Mouse (Mus musculus) right cerebral cortex, adult 18-20 months (tissue): ENCODE results near the gene Nsl1.

Source experiments
- DNase-seq: peaks from one replicate; pipeline ENCODE4 v3.0.0; 2022; ENCODE audit warnings: mixed read lengths

Nsl1 gene

DNA sequence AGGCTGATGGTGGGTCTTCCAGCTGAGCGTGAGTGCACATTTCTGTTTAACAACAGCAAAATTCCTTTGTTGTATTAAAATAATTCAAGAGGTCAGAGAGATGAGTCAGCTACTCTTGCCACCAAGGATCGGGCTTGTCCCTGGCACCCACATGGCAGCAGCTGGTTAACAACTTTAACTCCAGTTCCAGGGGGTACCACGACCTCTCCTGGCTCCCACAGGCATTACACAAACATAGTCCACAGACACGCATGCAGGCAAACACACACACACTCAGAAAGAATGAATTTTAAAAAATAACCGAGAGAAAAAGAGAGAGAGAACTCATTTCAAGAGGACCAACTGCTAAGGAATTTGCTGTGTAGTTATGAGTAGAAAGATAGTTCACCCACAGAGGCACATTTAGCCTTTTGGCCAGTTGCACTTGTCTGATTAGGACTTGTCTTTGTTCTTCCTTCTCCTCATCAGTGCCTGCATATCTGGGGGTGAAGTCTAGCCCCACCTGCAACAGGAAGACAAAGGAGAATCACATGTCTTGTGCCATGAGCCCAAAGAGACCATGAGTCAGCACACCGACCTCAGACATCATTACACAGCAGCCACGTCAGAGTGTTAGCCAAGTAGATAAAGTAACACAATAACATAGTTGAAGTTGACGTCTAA, 7.8 kb upstream of the Nsl1 start:
- no peak for DNase-seq

DNA sequence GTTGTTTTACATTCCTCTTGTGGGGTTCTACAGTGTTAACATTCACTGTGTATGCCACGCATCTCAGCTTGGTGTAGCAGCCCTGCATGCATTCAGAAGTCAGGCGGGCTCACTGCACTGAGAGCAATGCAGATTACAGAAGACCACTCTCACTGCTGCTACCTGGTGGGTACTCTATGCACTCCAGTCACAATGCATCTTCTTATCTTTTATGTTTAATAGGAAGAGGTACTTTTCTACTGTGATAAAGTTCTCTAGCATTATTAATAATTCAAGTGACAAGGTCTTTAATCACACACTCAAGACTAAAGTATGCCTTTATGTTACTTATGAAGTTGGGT, 7.3 kb upstream of the Nsl1 start:
- no peak for DNase-seq

DNA sequence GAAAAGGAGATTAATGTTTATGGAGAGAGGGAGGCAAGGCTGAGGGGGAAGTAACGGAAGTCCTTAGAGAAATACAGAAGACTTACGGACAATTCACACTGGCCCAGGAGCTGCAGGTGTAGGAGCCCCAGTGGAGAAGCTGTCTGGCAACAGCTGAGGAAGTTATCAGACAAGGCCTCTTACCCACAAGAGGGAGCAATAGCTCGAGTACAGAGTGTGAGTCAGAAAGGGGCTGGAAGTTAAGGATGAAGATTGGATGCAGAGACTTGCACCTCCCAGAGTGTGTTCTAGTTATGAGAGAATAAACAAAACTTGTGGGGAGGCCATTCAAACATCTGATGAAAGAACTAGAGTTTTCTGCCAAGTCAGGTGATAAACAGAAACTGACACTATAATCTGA, 5.4 kb upstream of the Nsl1 start:
- DNase-seq, result no peak

DNA sequence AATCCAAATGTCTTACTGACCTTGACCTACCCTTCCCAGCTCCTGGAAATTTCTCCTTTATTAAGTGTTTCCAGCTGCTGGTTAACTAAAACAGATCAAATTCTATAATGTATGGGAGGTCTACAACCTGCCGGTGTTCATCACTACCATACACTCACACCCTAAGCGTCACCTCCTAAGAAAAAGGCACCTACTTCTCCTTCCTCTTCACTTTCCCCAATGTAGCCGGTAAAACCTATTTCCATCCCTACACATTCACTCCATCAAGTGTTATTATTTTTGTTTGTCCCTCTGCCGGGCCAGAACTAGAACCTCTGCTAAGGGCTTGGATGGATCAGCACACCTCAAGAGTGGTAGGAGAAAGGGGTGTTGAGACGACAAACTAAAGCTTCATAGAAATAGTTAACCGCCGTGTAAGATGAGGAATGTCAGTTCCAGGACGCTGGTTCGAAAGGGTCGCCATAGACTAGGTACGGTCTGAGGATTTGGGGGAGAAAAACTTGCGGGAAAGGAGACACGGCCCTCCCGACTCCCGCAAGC, 501 bp upstream of the Nsl1 start:
- no peak for DNase-seq

DNA sequence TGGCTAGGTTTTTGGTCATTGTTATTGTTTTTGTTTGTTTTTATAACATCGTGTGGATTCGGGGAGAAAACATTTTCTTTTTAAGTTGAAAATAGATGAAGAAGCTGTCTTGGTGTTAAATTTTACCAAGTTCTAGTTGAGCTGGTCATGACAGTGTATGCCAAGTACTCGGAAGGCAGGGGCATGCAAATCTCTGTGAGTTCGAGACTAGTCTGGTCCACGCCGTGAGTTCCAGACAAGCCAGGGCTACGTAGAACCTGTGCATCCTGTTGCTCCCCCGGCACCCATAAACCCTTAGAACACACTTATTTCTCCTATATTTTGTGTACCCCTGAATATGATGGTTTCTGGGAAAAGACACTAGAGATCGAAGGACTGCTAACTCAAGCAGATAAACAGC, 888 bp downstream of the Nsl1 start:
- DNase-seq, result no peak

DNA sequence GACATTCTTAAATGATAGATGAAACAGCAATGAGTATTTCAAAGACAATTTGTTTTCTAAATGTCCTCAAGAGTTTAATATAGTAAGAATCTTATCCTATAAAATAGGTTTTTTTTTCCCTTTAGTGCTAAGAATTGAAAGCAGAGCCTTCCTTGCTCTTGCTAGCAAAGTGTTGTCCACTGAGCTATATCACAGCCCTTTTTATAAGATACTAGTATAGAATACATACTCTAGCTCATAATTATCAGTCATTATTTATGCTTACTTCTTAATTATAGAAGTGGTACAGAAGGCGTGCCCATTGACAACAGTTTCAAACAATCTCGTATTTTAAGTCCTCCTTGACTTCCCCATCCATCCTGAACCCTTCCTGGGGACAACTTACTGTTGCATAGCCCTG, 1.7 kb downstream of the Nsl1 start:
- no peak for DNase-seq

DNA sequence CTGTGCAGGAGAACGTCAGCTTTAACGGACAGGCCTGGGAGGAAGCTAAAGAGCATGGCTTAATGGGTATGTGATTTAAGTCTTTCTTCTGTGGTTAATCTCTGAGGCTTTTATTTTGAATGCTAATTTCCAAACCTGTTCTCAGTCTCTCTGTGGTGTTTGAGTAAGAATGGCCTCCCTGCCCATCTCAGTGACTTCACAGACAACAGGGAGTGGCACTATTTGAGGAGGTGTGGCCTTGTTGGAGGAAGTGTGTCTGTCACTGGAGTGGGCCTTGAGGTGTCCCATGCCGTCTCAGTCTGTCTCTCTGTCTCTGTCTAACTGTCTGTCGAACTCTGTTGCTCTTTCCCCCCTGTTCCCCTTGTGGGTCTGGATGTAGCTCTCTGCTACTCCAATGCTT, 2.4 kb downstream of the Nsl1 start:
- DNase-seq, result no peak

DNA sequence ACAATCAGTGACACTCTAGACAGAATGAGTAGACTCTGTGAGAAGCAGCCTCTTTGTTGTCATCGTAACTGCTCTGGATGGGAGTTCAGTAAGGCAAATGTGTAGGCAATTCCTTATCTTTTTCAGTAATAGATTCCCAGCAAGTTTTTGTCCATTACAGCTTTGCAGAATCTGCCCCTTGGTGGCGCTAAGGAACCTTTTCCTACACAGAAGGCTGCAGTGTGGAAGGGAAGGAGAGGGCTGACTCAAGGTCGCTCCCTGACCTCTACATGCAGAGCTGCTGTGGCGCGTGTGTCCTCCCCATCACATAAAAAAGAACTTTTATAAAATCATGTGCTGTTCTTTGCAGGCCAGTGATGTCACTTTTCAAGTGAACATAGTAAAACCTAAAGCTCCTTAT, 5.6 kb downstream of the Nsl1 start:
- no peak for DNase-seq

DNA sequence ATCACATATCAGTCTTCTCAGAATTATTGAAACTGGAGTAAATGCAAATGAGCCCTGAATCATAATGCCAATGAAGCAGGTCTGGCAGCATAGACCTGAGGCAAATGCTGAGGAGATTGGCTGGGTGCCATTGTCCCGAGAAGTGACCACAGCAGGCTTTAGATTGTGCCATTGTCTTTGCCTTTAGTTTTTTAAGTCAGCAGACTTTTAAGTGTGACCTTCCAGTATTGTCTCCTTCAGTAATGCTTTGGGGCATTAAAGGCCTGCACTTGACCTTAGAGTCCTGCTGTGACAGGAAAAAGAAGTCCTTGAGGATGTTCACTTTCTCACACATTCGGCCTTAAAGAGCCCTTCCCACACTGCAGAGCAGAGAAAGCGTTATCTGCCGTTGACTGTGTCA, 7.4 kb downstream of the Nsl1 start:
- no peak for DNase-seq

DNA sequence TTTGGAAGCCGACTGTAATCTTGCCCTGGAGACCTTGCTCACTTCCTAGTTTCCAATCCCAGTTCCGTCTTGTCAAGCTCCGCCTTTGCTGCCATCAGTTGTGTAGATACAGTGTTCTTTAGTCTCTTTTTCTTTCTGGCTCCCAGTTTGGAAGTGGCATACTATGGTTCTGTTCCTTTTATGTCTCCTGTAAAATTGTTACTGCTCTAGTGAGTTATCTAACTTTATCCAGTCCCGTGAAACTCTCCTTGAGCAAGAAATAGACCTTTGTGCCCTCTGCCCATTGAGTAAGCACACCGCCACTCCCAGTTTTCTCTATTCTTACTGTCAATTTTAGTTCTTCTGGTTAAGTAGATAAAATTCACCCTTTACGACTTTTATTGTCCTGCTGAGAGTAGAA, 8.8 kb downstream of the Nsl1 start:
- no peak for DNase-seq

DNA sequence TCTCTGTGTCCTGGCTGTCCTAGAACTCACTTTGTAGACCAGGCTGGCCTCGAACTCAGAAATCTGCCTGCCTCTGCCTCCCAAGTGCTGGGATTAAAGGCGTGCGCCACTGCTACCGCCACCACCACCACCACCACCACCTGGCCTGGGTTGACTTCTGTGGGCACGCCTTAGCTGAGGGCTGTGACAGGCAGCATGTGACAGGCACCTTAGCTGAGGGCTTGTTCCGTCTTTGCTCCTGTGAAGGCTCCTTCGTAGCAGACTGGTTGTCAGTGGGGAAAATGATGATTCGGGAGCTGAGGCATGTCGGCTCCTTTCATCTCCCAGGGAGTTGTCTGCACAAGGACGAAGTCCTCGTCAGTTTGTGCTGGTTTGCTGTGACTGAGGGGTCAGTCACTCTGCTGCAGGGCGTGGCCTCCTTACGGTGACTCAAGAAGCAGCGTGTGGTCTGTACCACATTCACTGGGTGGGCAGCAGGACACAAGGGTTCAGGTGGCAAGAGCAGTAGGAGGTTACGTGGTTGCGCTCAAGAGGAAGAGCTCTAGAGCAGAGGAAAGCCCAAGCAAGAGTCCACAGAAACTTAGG, 9.6 kb downstream of the Nsl1 start:
- no peak for DNase-seq

DNA sequence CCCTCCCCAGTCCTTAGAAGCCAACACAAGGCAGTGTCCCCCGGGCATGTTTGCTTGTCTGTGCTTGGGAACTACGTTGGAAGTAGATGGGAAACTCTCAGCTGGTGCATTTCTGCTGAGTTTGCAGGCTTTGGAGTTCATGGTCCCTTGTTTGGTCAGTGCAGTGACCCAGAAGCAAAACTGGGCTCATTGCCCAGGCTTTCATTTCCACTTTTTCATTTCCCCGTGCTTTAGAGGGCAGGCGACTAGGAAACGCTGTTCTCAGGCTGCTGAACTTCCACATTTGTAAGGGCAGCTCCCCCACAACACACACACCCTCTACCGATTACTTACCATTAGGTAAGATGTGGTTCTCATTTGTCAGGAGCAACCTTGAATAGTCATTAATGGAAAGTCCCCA, 10.2 kb downstream of the Nsl1 start:
- DNase-seq, result no peak

DNA sequence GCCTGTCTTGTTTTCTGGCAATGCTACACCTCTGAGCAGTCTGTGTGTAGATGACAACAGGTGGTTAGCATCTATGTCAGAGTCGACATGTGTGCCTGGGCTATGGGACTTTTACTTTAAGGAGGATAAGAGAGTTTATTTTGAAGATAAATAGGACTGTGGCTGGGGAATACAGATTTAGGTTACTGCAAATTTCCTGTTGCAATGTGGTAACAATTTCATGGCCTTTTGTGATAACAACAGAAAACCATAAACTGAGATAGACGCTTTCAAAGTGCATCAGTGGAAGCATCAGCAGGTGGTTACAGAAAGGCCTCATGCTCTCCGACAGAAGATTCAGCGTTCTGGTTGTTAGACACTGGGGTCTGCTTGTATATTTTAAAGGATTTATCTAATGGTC, 10.7 kb downstream of the Nsl1 start:
- DNase-seq, result no peak

DNA sequence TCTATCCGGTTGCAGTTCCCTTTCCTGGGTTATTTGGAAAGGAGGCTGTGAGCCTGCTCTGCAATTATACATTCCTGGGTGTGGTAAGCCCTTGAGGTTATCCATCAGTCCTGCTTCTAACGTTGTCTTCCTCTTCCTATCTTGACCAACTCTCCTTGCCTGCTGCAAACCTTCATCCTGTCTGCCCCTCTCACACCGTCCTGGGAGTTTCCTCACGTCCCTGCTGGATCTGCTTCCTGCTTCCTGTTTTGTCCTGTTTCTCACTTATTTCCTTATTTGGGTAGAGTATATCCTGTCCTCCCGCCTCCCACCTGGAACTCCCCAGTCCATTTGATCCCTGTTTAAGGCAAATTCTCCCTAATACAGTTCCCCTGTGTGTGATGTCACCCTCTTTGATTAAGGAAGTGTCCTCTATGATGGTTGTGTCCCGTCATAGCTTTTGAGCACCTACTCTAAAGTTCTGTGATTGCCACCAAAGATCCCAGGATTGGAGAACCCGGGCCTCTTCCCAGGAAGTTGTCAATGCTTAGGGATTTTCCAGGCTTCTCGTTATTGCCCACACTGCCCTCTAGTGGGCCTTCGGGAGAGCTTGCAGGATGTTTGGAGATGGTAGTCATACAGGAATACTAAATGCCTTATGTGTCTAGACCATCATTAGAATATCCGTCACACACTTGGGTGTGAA, 12.5 kb downstream of the Nsl1 start:
- peak; percentile 49 for DNase-seq

DNA sequence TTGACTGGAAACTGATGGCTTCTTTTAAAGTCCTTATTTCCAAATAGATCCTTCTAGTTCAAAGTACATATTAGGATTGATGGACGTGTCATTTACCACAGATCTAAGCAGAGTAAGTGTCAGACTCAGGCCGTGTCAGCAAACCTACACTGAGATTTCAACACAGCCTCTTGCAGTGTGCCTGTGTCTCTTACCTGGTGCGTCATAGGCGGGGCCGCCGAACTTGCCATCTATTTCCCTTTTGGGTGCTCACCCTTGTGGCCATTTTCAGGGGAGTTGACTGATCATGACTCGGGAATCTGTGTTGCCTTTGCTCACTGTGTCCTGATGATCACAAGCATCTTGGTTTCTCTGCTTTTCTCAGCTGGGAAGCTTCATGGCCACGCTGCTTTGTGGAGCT, 20.4 kb downstream of the Nsl1 start:
- DNase-seq, result no peak

DNA sequence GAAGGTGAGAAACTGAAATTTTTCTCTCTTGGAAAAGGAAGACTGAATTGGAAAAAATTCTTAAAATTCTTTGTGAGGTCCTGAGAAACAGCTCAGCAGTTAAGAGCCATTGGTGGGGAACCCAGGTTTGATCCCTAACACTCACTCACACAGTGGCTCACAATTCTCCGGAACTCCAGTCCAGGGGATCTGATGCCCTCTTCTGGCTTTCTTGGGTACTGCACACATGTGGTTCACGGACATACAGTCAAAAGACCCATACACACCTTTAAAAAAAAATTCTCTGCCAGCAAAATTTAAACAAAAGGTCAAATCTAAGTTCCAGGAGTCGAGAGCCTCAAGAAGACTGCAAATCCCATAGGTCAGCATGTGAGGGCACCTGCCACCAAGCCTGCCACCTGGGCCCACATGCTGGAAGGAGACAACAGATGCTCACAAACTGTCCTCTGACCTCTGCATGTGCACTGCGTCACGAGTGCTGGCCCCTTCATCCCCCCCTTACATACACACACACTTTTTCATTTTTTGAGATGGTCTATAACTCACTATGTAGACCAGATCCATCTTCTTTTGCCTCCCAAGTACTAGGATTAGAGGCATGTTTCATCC, 22.2 kb downstream of the Nsl1 start:
- no peak for DNase-seq

DNA sequence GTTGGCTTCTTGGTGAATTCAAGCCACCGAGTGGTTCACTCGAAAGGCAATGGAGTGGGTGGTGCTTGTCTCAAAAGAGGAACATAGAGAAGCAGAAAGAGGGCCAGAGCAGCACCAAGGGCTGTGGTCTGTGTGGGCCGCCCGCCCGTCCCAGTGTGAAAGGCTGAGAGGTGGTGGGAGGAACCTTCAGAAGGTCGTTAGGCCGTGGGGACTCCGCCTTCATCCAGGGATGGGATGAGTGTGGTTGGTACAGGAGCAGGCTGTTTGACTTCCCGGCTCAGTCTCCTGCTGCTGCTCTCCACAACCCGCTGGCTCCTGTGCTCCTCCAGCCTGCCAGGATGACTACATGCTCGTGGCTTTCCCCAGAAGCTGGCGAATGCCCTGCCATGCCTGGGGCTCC, 22.8 kb downstream of the Nsl1 start:
- DNase-seq, result no peak

DNA sequence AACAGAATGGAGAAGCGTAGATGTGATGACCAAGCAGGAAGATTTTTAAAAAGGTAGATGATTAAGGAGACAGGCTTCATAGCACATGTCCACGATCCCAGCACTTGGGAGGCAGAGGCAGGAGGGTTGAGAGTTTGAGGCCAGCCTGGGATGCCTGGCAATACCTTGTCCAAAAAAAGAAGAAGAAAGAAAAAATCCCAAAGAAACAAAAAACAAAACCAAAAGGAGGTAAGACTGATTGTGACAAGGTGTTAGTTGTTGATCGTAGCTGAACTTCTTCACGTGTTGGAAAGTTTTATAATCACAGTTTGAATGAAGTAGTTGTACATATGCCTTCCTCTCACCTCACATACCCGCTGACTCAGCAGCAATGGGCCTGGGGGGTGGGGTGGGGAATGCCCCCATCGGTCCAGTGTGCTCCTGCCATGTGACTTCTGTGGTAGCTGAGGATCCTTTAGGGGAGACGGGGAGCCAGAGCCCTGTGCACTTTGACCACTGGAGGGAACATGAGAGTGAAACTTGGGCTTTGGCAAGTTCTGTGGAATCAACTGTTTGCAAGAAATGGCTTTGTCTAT, 23.6 kb downstream of the Nsl1 start:
- DNase-seq, result no peak

DNA sequence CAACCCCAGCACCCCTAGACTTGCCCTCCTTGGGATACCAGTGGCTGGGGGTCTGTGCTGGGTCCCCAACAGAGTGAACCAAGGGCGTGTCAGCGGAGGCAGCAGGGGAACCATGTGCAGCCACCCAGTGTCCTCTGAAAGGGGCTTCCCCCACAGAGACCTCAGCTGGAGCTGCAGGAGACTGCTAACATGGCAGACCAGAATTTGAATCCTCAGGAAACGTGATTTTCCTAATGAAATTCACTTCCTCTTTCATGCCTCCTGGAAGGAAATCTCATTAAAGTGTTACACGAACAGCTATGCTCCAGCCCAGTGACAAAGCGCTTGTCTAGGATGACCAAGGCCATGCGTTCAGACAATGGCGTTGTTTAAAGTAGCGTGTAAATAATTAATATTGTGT, 24.1 kb downstream of the Nsl1 start:
- DNase-seq, result no peak

DNA sequence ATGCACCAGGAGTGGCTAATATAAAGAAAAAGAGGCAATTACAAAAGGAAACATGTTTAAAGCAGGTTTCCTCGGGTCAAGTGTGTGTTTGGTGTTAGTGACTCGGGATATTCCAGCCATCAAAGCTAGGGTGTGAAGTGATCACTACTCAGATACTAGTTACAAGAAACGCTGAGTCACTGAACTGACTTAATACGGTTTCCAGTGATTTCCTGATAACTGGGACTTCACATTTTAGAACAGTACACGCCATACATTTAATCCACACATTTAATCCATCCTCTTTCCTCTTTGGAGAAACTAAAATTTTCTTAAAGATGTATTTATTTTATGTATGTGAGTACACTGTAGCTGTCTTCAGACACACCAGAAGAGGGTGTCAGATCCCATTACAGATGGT, 25.1 kb downstream of the Nsl1 start:
- DNase-seq, result no peak

DNA sequence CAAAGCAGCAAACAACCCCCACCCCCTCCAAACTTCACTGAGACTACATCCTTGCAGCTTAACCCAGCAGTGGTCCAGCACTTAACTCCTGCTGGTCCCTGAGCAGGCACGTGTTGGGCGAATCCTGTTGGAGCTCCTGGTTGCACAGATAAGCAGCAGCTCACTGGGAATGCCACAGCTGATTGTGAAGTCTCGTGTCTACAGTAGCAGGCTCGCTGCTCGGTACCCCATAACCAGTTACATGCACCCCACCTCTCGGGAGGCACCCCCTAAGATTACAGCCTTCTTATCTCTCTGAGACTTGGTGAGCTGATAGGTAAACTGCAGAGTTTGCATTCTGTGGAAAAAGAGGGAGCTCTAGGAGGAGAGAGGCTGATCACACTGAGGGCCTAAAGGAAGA, 26.5 kb downstream of the Nsl1 start:
- DNase-seq, result no peak

DNA sequence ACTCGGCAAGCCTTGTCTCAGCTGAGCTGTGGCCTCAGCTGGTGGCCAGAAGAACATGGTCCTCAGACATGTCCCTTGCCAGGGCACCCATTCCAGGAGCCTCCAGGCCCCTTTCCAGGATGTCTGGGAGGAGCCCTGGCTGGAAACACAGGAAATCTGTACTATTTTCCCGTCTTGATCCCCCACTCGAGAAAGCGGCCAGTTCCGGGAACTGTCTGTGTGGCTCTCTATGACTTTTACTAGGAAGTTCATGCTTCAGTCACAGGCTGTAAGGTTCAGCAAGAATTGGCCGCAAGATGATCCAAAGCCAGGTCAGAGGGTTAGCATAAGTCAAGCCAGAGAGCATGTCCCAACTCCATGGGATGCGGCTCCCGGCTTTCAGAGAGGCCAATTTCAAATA, 29.2 kb downstream of the Nsl1 start:
- DNase-seq, result no peak

DNA sequence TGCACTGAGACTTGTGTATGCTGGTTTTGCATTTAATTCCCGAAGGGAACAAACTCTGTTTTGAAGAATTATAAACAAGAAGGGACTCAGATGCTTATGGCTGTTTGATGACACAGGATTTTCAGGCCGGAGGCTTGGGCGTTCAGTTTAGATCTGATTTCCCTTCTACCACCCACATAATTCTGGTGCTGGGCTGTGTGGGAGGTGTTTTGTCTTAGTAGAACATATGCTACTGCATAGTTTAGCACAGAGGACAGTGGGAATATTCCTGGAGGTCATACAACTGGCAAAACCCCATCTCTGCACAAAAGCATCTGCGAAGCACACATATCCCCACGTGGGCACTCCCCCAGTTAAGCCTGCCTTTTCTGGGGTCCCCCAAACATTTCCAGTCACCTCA, 30.8 kb downstream of the Nsl1 start:
- peak; percentile 82 for DNase-seq

DNA sequence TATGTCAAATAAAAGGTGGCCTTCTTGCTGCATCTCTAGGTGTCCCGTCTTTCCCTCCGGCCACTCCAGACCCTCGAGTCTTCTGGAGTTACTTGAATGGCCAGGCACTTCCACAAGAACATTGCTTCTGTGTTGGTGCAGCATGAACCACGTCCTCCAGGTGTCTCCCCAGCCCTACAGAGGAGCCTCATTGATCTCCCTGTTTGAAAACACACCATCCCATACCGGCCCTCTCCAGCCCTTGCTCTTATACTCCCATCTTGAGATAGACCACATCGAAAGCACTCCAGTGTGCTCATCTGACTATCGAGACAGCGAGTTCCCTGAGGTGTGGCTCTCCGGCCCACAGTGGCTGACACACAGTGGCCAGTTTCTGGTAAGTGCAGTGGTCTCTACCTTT, 32.2 kb downstream of the Nsl1 start:
- no peak for DNase-seq
